Mouse (Mus musculus) limb, embryonic 13.5 days (tissue): ENCODE data around the gene Ak2. TPM values are rescaled to one million over a fixed set of nuclear protein-coding genes. Genes with fewer than 3 reads are reported as not detected.

ENCODE experiments used
- ATAC-seq: fragments of 200-750 bp; cut with Nextera tagmentation; 2 replicates; pipeline ENCODE4 v1.8.0; 2017; ENCODE audit warnings: low read depth, moderate number of reproducible peaks, moderate TSS enrichment; ENCODE audit not compliant: low FRiP score
- H3K27ac ChIP-seq: fragments of 300-500 bp; sonication (generic); 2 replicates; pipeline ENCODE4 v1.5.1; 2015; ENCODE audit warnings: inconsistent platforms, mild to moderate bottlenecking, moderate library complexity
- H3K27me3 ChIP-seq: fragments of 300-500 bp; sonication (generic); 2 replicates; pipeline ENCODE4 v1.6.1; 2015; ENCODE audit warnings: mild to moderate bottlenecking, inconsistent platforms
- H3K36me3 ChIP-seq: fragments of 300-500 bp; sonication (generic); 2 replicates; pipeline ENCODE4 v1.6.1; 2015; ENCODE audit warnings: inconsistent platforms, mild to moderate bottlenecking, moderate library complexity
- H3K4me1 ChIP-seq: fragments of 300-500 bp; sonication (generic); 2 replicates; pipeline ENCODE4 v1.6.1; 2015; ENCODE audit warnings: inconsistent platforms
- H3K4me2 ChIP-seq: fragments of 300-500 bp; sonication (generic); replicated peaks from 2 replicates; pipeline ENCODE4 v1.6.1; 2015; ENCODE audit warnings: inconsistent platforms, mild to moderate bottlenecking, moderate library complexity
- H3K4me3 ChIP-seq: fragments of 300-500 bp; sonication (generic); 2 replicates; pipeline ENCODE4 v1.5.1; 2015; ENCODE audit warnings: moderate library complexity, mild to moderate bottlenecking, inconsistent platforms
- H3K9ac ChIP-seq: fragments of 300-500 bp; sonication (generic); 2 replicates; pipeline ENCODE4 v1.6.1; 2015; ENCODE audit warnings: mild to moderate bottlenecking, inconsistent platforms
- H3K9me3 ChIP-seq: fragments of 300-500 bp; sonication (generic); 2 replicates; pipeline ENCODE4 v1.6.1; 2016; ENCODE audit warnings: inconsistent platforms
- WGBS: fragments of 180-500 bp; shearing (Covaris S2); methylation state at CpG from one replicate; pipeline ENCODE4 v1.1.7; 2015; 5-methylcytosine and 5-hydroxymethylcytosine counted together
- polyA plus RNA-seq: library from polyadenylated mRNA; unstranded; fragments of >200 nt; fragmentation: Nextera tagmentation; extraction: Ambion mirVana; gene quantifications from 2 replicates; pipeline ENCODE4 v1.2.1, GENCODE M21; 2015

Gene Ak2
- polyA plus RNA-seq, 1 experiment from 2014 or later: 216 TPM

- WGBS: 83% methylated on average over 7 of the region's 7 CpGs
- H3K4me2 ChIP-seq: peak overlapping the region; percentile 93; the same call in 1 of the 2 replicates
- no peaks in the 10 kb centered on the region for H3K27me3 ChIP-seq
- H3K36me3 ChIP-seq: peaks cover 33% of the 10 kb centered on the region
- ATAC-seq: no peak
- H3K27ac ChIP-seq: no peak overlapping the region
- H3K4me1 ChIP-seq: peaks cover 60% of the 10 kb centered on the region
- no peaks in the 10 kb centered on the region for H3K9me3 ChIP-seq
- no peak overlapping the region for H3K9ac ChIP-seq
- H3K4me3 ChIP-seq: no peak overlapping the region
Measured at GRCm38 (mm10) chr4:128995238-128995637, 3.5 kb downstream of the Ak2 start.

DNA sequence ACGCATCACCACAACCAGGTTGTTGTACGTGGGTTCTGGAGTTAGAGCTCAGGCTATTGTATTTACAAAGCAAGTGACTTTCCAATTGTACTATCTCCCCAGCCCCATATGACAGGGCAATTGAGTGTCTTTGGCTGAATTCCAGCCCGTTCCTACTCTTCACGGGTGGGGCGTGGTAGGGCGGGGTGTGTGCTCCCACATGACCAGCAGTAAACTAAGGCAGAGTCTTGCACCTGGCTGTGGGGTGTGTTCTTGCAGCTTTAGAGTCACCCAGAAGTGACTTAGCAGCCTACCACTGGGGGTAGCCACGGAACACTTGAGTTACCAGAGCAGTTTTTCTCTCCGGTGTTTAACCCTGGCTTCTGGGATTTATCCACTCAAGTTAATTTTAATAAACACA lies 5.5 kb downstream of the Ak2 start:
- peaks cover 57% of the 10 kb centered on the region for H3K4me1 ChIP-seq
- H3K36me3 ChIP-seq: peaks cover 53% of the 10 kb centered on the region
- 72% methylated on average over 8 of the region's 8 CpGs for WGBS
- no peak overlapping the region for H3K27ac ChIP-seq
- no peaks in the 10 kb centered on the region for H3K9me3 ChIP-seq
- H3K9ac ChIP-seq: no peak overlapping the region
- no peak for ATAC-seq
- H3K4me2 ChIP-seq: no peak overlapping the region
- no peak overlapping the region for H3K4me3 ChIP-seq
- H3K27me3 ChIP-seq: no peaks in the 10 kb centered on the region

DNA sequence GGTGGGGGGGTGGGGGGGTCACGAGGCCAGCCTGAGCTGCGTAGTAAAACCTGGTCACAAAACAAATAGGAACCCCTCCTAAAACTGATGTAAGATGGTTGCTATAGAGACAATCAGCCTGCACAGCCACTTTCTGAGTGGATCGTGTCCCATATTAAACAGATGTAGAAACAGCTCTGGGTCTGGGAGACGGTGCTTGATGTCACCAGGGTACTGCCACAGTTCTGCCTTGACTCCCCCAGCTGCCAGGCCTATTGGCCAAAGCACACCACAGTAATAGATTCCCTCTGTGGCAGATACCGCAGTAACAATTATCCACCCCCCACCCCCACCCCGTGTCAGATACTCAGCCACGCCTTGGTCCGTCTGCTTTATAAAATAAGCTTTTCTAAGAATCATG lies 6.6 kb downstream of the Ak2 start:
- no peak for ATAC-seq
- no peak overlapping the region; the same call in 1 of the 2 replicates for H3K27ac ChIP-seq
- no peaks in the 10 kb centered on the region for H3K9me3 ChIP-seq
- 60% methylated on average over 8 of the region's 8 CpGs for whole genome bisulfite sequencing
- H3K27me3 ChIP-seq: no peaks in the 10 kb centered on the region
- H3K36me3 ChIP-seq: peaks cover 64% of the 10 kb centered on the region
- H3K4me1 ChIP-seq: peaks cover 52% of the 10 kb centered on the region
- no peak overlapping the region for H3K9ac ChIP-seq
- no peak overlapping the region for H3K4me3 ChIP-seq
- no peak overlapping the region; the same call in 1 of the 2 replicates for H3K4me2 ChIP-seq

DNA sequence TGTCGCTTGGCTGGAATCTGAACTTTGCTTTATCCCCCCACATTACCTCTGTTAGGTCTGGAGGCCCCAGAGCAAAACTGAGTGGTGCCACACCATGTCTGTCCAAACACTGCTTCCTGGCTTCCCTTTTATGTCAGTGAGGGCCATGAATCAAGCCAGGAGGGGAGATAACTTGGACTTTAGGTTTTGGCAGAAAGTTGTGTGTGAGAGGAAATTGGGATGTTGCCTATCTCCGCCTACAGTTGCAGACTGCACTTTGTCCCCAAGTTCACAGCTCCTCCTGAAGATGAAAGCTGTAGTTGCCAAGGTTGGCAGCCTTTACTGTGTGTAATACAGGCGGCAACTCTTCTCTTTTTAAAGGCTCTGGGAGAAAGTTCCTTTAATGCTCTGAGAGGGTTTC lies 9.0 kb downstream of the Ak2 start:
- WGBS: 91% methylated on average over 3 of the region's 3 CpGs
- Histone ChIP-seq H3K9ac (no peak overlapping the region), H3K36me3 (peaks cover 78% of the 10 kb centered on the region), H3K4me2 (no peak overlapping the region), H3K4me1 (peaks cover 34% of the 10 kb centered on the region), H3K4me3 (no peak overlapping the region), H3K27ac (no peak overlapping the region), H3K9me3 (no peaks in the 10 kb centered on the region), H3K27me3 (no peaks in the 10 kb centered on the region)
- ATAC-seq: no peak

DNA sequence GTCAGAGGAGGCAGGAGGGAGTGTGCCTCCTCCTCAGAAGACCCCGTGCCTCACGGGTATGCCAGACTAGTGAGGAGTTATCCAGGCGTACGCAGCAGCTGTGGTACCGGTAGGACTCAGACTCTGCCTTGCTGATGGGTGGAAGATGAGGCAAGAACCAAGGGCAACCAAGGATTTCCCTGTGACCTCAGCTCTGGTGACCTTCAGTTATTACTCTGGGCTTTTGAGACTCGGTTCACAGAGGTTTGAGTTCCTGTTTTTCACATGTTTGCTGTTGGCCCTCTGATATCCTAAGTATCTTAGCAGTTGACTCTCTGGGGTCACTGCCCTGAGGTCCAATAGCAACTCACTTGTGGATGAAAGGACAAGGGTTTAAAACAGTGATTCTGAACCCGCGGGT lies 12.0 kb downstream of the Ak2 start:
- no peak for ATAC-seq
- no peak overlapping the region for H3K9ac ChIP-seq
- no peaks in the 10 kb centered on the region for H3K27me3 ChIP-seq
- H3K4me3 ChIP-seq: no peak overlapping the region
- WGBS: 90% methylated on average over 8 of the region's 8 CpGs
- H3K36me3 ChIP-seq: peaks cover 92% of the 10 kb centered on the region
- peaks cover 10% of the 10 kb centered on the region for H3K4me1 ChIP-seq
- H3K9me3 ChIP-seq: no peaks in the 10 kb centered on the region
- no peak overlapping the region for H3K4me2 ChIP-seq
- H3K27ac ChIP-seq: no peak overlapping the region

DNA sequence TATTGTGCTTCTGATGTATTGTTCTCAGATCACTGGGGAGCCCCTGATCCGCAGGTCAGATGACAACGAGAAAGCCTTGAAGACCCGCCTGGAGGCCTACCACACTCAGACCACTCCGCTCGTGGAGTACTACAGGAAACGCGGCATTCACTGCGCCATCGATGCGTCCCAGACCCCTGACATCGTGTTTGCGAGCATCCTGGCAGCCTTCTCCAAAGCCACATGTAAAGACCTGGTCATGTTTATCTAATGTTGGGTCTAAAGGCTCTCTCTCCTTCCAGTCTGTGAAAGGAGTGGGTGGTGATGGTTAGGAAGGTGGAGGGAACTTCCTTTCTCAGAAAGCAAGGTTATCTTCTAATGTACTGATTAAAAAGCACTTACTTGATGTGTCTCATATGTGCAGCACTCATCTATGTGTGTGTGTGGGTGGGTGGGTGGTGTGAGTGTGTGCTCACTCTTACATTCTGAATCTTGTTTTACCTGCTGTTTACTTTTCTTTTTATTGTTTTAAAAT lies 16.3 kb downstream of the Ak2 start:
- Histone ChIP-seq H3K4me2 (no peak overlapping the region), H3K27me3 (no peaks in the 10 kb centered on the region), H3K9me3 (no peaks in the 10 kb centered on the region), H3K27ac (no peak overlapping the region), H3K36me3 (peaks cover 82% of the 10 kb centered on the region), H3K4me3 (no peak overlapping the region), H3K4me1 (peaks cover 1% of the 10 kb centered on the region; the same call in 1 of the 2 replicates), H3K9ac (no peak overlapping the region)
- no peak for ATAC-seq
- WGBS: 84% methylated on average over 12 of the region's 12 CpGs

DNA sequence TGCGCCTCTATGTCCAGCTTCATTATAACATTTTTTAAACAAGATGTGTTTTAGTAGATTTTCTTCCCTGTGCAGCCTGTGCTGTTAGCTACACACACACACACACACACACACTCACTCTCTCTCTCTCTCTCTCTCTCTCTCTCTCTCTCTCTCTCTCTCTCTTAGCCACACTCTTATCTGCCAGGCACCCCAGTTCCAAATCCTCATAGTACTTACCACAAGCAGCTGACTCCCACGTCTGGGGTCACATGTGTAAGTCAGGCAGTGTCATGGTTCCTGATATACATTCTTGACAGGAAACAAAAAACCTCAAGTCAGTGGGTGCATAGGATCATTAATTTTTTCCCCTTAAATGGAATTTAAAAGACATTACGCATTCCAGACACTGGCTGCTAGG lies 16.9 kb downstream of the Ak2 start:
- H3K4me1 ChIP-seq: peaks cover 7% of the 10 kb centered on the region; the same call in 1 of the 2 replicates
- H3K9me3 ChIP-seq: no peaks in the 10 kb centered on the region
- WGBS: 79% methylated on average over 3 of the region's 3 CpGs
- peaks cover 75% of the 10 kb centered on the region for H3K36me3 ChIP-seq
- no peak overlapping the region for H3K27ac ChIP-seq
- no peak overlapping the region for H3K9ac ChIP-seq
- H3K4me3 ChIP-seq: no peak overlapping the region
- no peaks in the 10 kb centered on the region for H3K27me3 ChIP-seq
- ATAC-seq: no peak
- no peak overlapping the region for H3K4me2 ChIP-seq

- Histone ChIP-seq H3K4me2 (no peak overlapping the region), H3K9ac (no peak overlapping the region), H3K4me1 (peaks cover 8% of the 10 kb centered on the region; the same call in 1 of the 2 replicates), H3K4me3 (no peak overlapping the region), H3K36me3 (peaks cover 70% of the 10 kb centered on the region), H3K27ac (no peak overlapping the region), H3K9me3 (no peaks in the 10 kb centered on the region), H3K27me3 (no peaks in the 10 kb centered on the region)
- 42% methylated on average over 5 of the region's 5 CpGs for WGBS
- ATAC-seq: no peak
Measured at GRCm38 (mm10) chr4:129009521-129009920, 17.8 kb downstream of the Ak2 start.

- WGBS: 59% methylated on average over 15 of the region's 15 CpGs
Measured at GRCm38 (mm10) chr4:129011604-129012121, 19.9 kb downstream of the Ak2 start.

GRCm38 (mm10) chr4:129013151-129013864 lies 21.6 kb downstream of the Ak2 start:
- no peak for ATAC-seq
- H3K27ac ChIP-seq: no peak overlapping the region
- peaks cover 34% of the 10 kb centered on the region for H3K36me3 ChIP-seq
- H3K4me1 ChIP-seq: peaks cover 18% of the 10 kb centered on the region; the same call in 1 of the 2 replicates
- no peak overlapping the region for H3K9ac ChIP-seq
- H3K27me3 ChIP-seq: no peaks in the 10 kb centered on the region
- H3K4me3 ChIP-seq: no peak overlapping the region
- WGBS: 41% methylated on average over 10 of the region's 10 CpGs
- no peaks in the 10 kb centered on the region for H3K9me3 ChIP-seq
- 0 out of 2 replicates have a peak overlapping the region, but pooled peaks have one; percentile 0 for H3K4me2 ChIP-seq

More at GRCm38 (mm10) chr4:129011604-129012121, 19.9 kb downstream of the Ak2 start:
- Histone ChIP-seq H3K9ac (no peak overlapping the region), H3K4me3 (no peak overlapping the region), H3K4me2 (no peak overlapping the region), H3K27me3 (no peaks in the 10 kb centered on the region), H3K36me3 (peaks cover 50% of the 10 kb centered on the region), H3K27ac (no peak overlapping the region), H3K9me3 (no peaks in the 10 kb centered on the region), H3K4me1 (peaks cover 18% of the 10 kb centered on the region; the same call in 1 of the 2 replicates)
- ATAC-seq: no peak

GRCm38 (mm10) chr4:129016329-129016728 lies 24.6 kb downstream of the Ak2 start:
- no peak overlapping the region for H3K27ac ChIP-seq
- ATAC-seq: no peak
- H3K4me2 ChIP-seq: no peak overlapping the region

GRCm38 (mm10) chr4:129017150-129017549 lies 25.4 kb downstream of the Ak2 start:
- no peak overlapping the region for H3K9ac ChIP-seq
- H3K4me3 ChIP-seq: no peak overlapping the region
- no peaks in the 10 kb centered on the region for H3K9me3 ChIP-seq
- no peak overlapping the region for H3K4me2 ChIP-seq
- H3K27me3 ChIP-seq: no peaks in the 10 kb centered on the region
- H3K27ac ChIP-seq: no peak overlapping the region
- no peak for ATAC-seq
- 87% methylated on average over 10 of the region's 10 CpGs for WGBS
- H3K36me3 ChIP-seq: no peaks in the 10 kb centered on the region
- H3K4me1 ChIP-seq: peaks cover 23% of the 10 kb centered on the region

More at GRCm38 (mm10) chr4:129016329-129016728, 24.6 kb downstream of the Ak2 start:
- 37% methylated on average over 4 of the region's 4 CpGs for WGBS
- Histone ChIP-seq H3K9me3 (no peaks in the 10 kb centered on the region), H3K9ac (no peak overlapping the region), H3K27me3 (no peaks in the 10 kb centered on the region), H3K4me1 (peaks cover 23% of the 10 kb centered on the region), H3K4me3 (no peak overlapping the region), H3K36me3 (peaks cover 5% of the 10 kb centered on the region; the same call in 1 of the 2 replicates)
